Mouse (Mus musculus) spleen, adult 18-20 months (tissue): ENCODE data around the gene Plscr1.

ENCODE experiments used
- DNase-seq, 2 experiments: peaks; one replicate each; pipeline ENCODE4 v3.0.0; 2022; ENCODE audit warnings: mixed read lengths in 2 of 2

Gene Plscr1

GRCm38 (mm10) chr9:92309077-92309476 is 59.5 kb downstream of the Plscr1 start, which contains the start of gene 1700057G04Rik:
1700057G04Rik (plus strand) TSS chr9:92309377.
- DNase-seq: no peak

DNA sequence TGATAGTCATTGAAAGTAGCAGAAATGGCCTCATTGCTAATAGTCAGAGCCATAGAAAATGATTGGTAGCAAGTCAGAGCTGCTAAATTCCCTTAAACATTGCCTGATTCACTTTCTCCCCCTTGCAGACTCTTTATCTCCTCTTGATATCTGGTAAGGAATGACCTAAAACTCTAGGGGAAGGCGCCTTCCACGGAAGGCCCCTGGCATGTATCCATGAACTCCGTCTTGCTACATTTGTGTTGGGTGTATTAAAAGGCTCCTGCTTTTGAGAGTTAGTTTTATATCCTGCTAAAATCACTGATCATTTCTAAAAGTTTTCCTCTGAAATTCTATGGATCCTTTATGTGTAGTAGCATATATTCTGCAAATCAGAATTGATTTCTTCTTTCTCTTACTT is 67.2 kb downstream of the Plscr1 start:
- no peak for DNase-seq
